Mouse (Mus musculus): Measurements from ENCODE around the gene Arrdc4. TPM values are rescaled to one million over a fixed set of nuclear protein-coding genes. Genes with fewer than 3 reads are reported as not detected.

Arrdc4 gene
- polyA plus RNA-seq (2012; rRNA removed) = 9.7 and 14.1 TPM in 2 replicates

DNA sequence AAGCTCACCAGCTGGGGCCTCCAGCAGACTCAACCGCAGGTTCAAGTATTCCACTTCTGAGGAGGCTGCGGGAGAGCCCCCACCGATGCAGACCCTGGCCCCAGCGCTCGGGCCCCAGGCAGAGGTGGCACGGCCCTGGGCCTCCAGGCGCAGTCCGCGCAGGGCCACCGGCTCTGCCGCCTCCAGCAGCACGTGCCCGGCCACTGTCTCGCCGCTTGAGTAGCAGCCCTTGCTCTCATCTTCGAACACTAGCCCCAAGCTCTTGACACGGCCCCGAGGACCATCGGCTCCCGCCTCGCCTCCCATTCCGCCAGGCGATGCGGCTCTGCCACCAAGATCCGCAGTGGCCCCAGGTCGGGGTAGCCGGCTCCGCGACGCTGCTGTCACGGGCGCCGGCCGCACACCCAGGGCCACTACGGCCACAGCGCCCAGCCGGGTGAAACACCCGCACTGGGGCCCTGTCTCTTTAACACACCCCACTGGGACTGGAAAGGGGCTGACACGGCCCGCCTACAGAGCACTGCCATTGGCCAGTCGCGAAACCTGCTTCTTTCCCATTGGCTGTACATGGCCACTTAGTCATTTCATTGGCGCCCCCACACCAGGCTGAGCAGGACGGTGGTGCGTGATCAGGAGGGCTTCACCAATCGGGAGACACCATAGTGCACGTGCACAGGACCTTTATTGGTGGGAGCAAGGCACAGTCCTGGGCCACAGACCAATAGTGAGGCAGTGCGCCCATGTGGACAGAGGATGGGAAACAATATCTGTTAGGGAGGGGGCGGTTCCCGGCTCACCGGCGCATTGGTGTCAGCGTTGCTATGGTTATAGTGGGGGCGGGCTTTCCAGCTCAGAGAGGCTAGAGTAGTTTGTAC lies at the start of gene Arrdc4:
Gene Arrdc4, minus strand, starts transcription at position 481 of the 875 bp plus-strand sequence.
- WGBS = under 1% methylated on average over 54 of the region's 54 CpGs
- peak; percentile 98 for DNase-seq (ENCODE audit: low read depth, low spot score)

DNA sequence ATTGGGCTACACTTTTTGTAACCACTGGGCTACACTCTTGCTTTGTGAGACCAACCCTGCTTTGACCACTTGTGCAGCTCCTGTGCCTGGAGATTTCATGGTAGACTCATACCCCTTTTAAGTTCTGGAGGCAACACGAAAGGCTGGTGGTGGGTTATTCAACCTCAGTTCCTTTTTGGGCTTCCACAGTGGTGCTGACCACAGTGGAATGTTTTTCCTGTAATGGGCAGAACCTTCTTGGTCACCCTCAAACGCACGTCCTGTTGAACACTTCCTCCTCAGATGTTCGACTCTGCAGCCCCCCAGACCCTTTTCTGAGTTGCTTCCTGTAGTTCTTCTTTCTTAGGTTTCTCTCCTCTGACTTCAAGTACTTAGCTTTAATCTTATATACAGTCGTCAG lies 46.5 kb upstream of the Arrdc4 start:
- 67% methylated on average over 5 of the region's 5 CpGs for WGBS
- DNase-seq (ENCODE audit: low read depth, low spot score) = no peak

- 22% methylated on average over 3 of the region's 3 CpGs for WGBS
- no peak for DNase-seq (ENCODE audit: low read depth, low spot score)
These were observed 39.7 kb upstream of the Arrdc4 start for GRCm38 (mm10) chr7:68788711-68789110.

DNA sequence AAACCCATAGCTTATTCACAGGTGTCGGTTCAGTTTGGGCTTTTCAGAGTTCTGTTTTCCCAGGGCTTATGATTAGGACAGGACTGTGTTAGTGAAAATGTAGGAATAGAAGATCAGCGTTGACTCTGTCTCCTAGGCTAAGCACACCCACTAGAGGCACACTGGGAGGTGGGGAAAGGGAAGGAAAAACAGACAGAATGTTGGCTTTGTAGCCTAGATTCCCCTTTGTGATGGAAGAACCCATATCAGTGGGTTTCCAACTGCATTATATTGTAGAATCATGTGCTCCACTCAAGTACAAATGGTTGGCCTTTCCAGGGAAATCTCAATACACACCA lies 22.7 kb upstream of the Arrdc4 start:
- no peak for DNase-seq (ENCODE audit: low read depth, low spot score)
- WGBS = 42% methylated on average over 2 of the region's 2 CpGs

- no peak for DNase-seq (ENCODE audit: low read depth, low spot score)
- 27% methylated on average over 7 of the region's 7 CpGs for WGBS
These were observed 22.1 kb upstream of the Arrdc4 start for GRCm38 (mm10) chr7:68770894-68771756.

GRCm38 (mm10) chr7:68765926-68766325 lies 16.9 kb upstream of the Arrdc4 start:
- no peak for DNase-seq (ENCODE audit: low read depth, low spot score)
- WGBS = 92% methylated on average over 4 of the region's 4 CpGs

DNA sequence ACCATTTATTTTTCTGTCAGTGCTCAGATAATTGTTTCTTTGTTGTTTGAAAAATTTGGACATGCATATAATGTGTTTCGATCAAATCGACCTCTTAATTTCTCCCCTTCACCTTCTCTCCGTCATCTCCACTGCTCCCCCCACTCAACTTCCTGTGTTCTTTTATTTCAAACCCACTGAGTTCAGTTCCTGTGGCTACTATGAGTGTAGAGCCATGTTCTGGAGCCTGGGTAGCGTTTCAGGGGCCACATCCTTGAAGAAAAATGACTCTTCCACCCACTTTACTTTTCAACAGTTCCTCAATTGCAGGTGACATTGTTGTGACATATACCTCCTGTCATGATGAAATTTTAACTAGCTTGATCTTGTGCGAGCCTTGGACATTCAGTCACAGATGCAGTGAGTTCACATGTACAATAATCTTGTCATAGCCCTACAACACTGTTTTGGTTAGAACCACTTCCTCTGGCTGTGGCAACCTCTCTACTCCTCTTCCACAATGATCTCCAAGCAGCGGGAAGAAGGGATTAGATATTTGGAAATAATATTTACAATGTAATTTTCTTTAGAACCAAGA lies 10.2 kb upstream of the Arrdc4 start:
- WGBS = 79% methylated on average over 6 of the region's 6 CpGs
- no peak for DNase-seq (ENCODE audit: low read depth, low spot score)

GRCm38 (mm10) chr7:68756656-68757204 lies 7.7 kb upstream of the Arrdc4 start:
- 84% methylated on average over 6 of the region's 6 CpGs for WGBS
- DNase-seq (ENCODE audit: low read depth, low spot score) = no peak

GRCm38 (mm10) chr7:68749919-68750318 lies 878 bp upstream of the Arrdc4 start:
- peak; percentile 82 for DNase-seq (ENCODE audit: low read depth, low spot score)
- 18% methylated on average over 8 of the region's 8 CpGs for WGBS

DNA sequence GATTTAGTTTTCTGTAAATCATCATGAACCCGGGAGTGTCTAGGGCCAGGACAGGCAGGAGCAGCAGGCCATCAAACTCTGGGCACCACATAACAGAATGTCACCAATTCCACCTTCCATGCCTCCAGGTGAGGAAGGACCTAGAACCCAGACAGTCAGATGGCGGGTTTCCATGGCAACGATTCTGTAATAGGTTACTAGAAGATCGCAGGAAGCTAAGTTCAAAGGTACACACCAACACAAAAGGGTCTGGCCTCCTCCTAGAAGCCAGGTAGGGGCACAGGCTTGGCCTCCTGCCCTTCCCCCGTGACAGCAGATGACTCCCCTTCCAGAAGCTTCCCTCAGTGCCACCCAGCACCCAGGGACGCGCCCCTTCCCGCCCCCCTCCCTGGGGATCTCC lies 680 bp downstream of the Arrdc4 start:
- DNase-seq (ENCODE audit: low read depth, low spot score) = no peak
- 4% methylated on average over 8 of the region's 8 CpGs for WGBS

GRCm38 (mm10) chr7:68744616-68745015 lies 4.4 kb downstream of the Arrdc4 start:
- 57% methylated on average over 9 of the region's 9 CpGs for WGBS

DNA sequence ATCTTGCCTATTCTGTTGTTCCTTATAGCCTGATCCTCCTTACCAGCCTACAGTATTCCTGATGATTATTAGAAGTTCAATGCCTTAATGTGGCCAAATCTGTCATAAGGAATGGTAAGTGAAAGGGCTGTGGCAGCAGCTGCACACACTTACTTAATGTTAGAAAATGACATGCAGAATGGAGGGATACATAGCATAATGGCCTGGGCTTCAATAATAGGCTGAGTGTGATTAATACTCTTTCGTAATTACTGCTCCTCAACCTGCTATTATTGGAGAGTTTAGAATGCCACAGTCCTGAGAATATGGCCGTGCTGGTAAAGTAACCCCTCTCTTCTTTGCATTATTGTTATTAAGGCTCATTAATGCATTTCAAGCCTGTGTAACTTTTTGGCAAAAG lies 4.8 kb downstream of the Arrdc4 start:
- WGBS = 87% methylated on average over 2 of the region's 2 CpGs

More at GRCm38 (mm10) chr7:68744616-68745015, 4.4 kb downstream of the Arrdc4 start:
- no peak for DNase-seq (ENCODE audit: low read depth, low spot score)

DNA sequence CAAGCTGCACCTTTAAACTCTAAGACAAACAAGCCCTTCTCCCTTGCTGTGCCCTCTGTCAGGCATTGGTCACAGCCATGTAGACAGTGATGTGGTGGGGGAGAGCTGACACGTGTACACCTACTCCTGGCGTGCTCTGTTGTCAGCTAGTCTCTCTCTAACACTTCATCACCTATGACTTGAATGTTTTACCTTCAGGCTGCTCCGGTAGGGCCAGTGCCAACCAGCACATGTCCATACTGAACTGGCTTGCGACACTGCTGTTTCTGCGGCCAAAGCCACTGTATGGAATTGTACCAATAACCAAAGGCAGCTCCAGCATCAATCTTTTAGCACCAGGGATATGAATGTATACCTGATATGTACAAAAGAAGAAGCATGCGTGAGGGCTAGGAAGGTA lies 8.3 kb downstream of the Arrdc4 start:
- 97% methylated on average over 6 of the region's 6 CpGs for WGBS
- no peak for DNase-seq (ENCODE audit: low read depth, low spot score)

More for the DNA sequence above, 4.8 kb downstream of the Arrdc4 start:
- DNase-seq (ENCODE audit: low read depth, low spot score) = no peak

DNA sequence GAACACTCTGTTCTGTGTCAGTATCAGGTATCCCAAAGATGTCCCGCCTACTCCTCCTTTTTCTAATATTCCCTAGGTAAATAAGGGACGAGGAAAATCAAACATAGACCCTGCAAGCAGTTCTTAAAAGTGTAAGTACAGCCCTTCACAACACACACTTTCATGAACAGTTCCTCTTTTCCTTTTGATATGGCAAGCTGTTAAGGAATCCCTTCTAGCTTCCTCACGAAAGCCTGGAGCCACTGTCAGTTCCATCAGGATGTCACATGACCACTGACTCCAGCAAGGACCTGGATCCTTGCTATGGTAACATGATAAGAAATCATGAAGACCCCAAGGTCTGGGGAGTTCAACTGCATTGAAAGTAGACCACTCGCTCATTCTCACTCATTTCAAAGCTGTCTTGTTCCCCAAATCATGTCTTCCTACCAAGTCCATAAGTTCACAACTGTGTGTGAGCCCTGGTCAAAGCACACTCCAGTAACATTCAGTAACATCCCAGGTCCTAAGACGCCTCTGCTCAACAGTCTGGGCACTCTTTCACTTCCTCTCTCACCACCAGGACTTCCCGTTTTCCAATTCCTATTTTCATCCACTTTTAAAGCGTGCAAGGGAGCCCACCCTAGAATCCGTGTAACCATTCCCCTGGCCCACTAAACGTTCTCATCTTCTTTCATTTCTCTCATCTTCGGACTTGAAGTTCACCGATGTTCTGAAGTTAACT lies 10.2 kb downstream of the Arrdc4 start:
- 86% methylated on average over 11 of the region's 11 CpGs for WGBS
- DNase-seq (ENCODE audit: low read depth, low spot score) = no peak

GRCm38 (mm10) chr7:68726380-68726779 lies 22.7 kb downstream of the Arrdc4 start:
- WGBS = 31% methylated on average over 5 of the region's 5 CpGs
- peak; percentile 84 for DNase-seq (ENCODE audit: low read depth, low spot score)

GRCm38 (mm10) chr7:68724711-68725110 lies 24.3 kb downstream of the Arrdc4 start:
- DNase-seq (ENCODE audit: low read depth, low spot score) = peak; percentile 71
- WGBS = 45% methylated on average over 7 of the region's 7 CpGs

DNA sequence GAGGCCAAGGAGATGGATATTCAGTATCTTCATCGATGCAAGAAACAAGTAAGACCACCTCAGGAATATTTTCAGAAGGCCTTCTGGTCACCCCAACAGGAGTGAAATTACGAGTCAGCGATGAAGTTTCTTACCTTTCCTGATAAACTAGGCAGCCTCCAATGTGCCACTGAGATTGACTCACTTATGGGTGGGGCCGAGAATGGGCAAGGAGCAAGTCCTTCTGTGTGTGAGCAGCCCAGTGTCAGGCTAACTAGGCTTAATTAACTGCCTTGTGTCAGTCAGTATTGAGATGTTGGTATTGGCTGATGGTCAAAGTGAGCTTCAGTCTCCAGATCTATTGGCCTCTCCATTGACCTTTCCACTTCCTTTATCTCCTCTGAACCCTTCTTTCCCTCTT lies 27.5 kb downstream of the Arrdc4 start:
- WGBS = 56% methylated on average over 4 of the region's 4 CpGs
- DNase-seq (ENCODE audit: low read depth, low spot score) = no peak

DNA sequence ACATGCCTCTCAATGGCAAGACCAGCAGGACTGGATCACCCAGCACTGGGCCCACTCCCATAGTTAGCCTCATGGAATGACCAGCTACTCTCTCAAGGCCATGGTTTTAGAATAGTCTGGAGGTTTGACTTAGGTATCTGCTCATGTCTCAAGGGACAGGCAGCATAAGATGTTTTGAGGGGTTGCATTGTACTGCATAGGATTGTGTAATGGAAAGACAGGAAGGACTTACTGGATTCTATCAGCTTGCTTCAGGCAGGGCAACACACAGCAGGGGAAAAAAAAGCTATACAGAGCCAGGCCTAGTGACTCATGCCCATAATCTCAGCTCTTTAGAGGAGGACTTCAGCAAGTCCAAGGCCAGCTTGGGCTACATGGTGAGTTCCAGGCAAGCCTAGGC lies 31.1 kb downstream of the Arrdc4 start:
- DNase-seq (ENCODE audit: low read depth, low spot score) = peak; percentile 67

DNA sequence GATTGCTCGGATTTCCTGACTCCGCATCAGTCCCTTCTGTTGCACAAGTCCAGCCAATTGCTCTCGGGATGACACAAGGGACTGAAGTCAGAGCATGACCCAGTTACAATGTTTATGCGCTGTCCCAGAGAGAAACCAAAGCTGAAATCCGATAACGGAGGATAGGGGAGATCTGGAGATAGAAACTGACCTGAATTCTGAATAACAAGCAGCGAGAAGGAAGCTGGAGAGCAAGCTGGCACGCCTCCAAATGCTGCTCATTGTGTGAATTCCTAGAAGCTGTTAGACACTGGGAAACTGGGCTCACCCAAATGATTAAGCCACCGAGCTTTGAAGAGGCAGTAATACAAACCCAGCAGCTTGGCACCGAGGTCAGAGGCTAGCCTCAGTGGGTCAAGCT lies 31.5 kb downstream of the Arrdc4 start:
- peak; percentile 75 for DNase-seq (ENCODE audit: low read depth, low spot score)
- 4% methylated on average over 10 of the region's 10 CpGs for WGBS

Data from large intestine, adult 2 months (tissue).